Mouse (Mus musculus) liver, embryonic 14.5 days (tissue): ENCODE measurements around the gene Zscan4f. TPM values are rescaled to one million over a fixed set of nuclear protein-coding genes. Genes with fewer than 3 reads are reported as not detected.
"Not testable (repeated sequence)": the region's sequence is repeated elsewhere in the genome, so short reads cannot be mapped to it uniquely, and the experiment has no call there.

Source experiments
- ATAC-seq: fragments of 200-750 bp; cut with Nextera tagmentation; 2 replicates; pipeline ENCODE4 v1.8.0; 2017; ENCODE audit warnings: moderate number of reproducible peaks, mild to moderate bottlenecking, moderate library complexity; ENCODE audit not compliant: insufficient read depth
- DNase-seq, 3 experiments: peaks; one replicate each; pipeline ENCODE4 v3.0.0-alpha.2; 2012 to 2013; ENCODE audit warnings: low read depth in 3 of 3, low spot score in 3 of 3
- H3K27ac ChIP-seq: fragments of 300-500 bp; sonication (generic); 2 replicates; pipeline ENCODE4 v1.5.1; 2014; ENCODE audit warnings: moderate library complexity, mild to moderate bottlenecking, control low read depth, inconsistent platforms
- H3K27me3 ChIP-seq: fragments of 300-500 bp; sonication (generic); 2 replicates; pipeline ENCODE4 v1.6.1; 2014; ENCODE audit warnings: mild to moderate bottlenecking, low read length, moderate library complexity; ENCODE audit not compliant: control insufficient read depth, insufficient read depth
- H3K36me3 ChIP-seq: fragments of 300-500 bp; sonication (generic); replicated peaks from 2 replicates; pipeline ENCODE4 v1.6.1; 2014; ENCODE audit warnings: low read depth; ENCODE audit not compliant: control insufficient read depth, insufficient read depth
- H3K4me1 ChIP-seq, 2 experiments: fragments of 200-500 bp in 1 of 2; fragments of 300-500 bp in 1 of 2; sonication (generic) in 1 of 2; replicated peaks; 2 replicates each; pipeline ENCODE4 v1.6.1; 2012 to 2014; ENCODE audit warnings: antibody characterized with exemption in 1 of 2, inconsistent platforms in 1 of 2, low read length in 1 of 2; ENCODE audit not compliant: control insufficient read depth in 2 of 2, insufficient read depth in 2 of 2
- H3K4me2 ChIP-seq: fragments of 300-500 bp; sonication (generic); 2 replicates; pipeline ENCODE4 v1.6.1; 2014; ENCODE audit warnings: low read depth, mild to moderate bottlenecking, control low read depth, moderate library complexity
- H3K4me3 ChIP-seq, 2 experiments: fragments of 200-500 bp in 1 of 2; fragments of 300-500 bp in 1 of 2; sonication (generic) in 1 of 2; 2 replicates each; pipeline ENCODE4 v1.5.1; 2012 to 2014; ENCODE audit warnings: low read depth in 2 of 2, low read length in 2 of 2, mild to moderate bottlenecking in 2 of 2, control low read depth in 1 of 2, inconsistent platforms in 1 of 2, moderate library complexity in 1 of 2; ENCODE audit not compliant: insufficient read depth in 1 of 2
- H3K9ac ChIP-seq: fragments of 300-500 bp; sonication (generic); replicated peaks from 2 replicates; pipeline ENCODE4 v1.6.1; 2014; ENCODE audit warnings: mild to moderate bottlenecking, control low read depth, moderate library complexity
- H3K9me3 ChIP-seq: fragments of 300-500 bp; sonication (generic); 2 replicates; pipeline ENCODE4 v1.6.1; 2016; ENCODE audit warnings: low read length, mixed read lengths; ENCODE audit not compliant: control insufficient read depth
- WGBS: fragments of 180-500 bp; shearing (Covaris S2); extraction: QIAGEN DNeasy Blood & Tissue Kit; methylation state at CpG from one replicate; pipeline ENCODE4 v1.1.7; 2014; ENCODE audit not compliant: insufficient replicate concordance; 5-methylcytosine and 5-hydroxymethylcytosine counted together
- microRNA-seq: library from miRNA; unstranded; fragments of <30 nt; microRNA quantifications from one replicate; pipeline ENCODE4, GENCODE M21; 2016
- polyA plus RNA-seq, 2 experiments: library from polyadenylated mRNA; depleted of rRNA in 1 of 2; stranded (reverse) in 1 of 2; unstranded in 1 of 2; fragments of >200 nt; fragmentation: Nextera tagmentation in 1 of 2; extraction: Ambion mirVana in 1 of 2; gene quantifications; 2 replicates each; pipeline versions ENCODE4 v1.2.1 to v1.2.3; 2012 to 2014

The Zscan4f gene
- polyA plus RNA-seq (2012; rRNA removed) (not detected in 2 replicates), polyA plus RNA-seq (2014; fragmentation: Nextera tagmentation; extraction: Ambion mirVana) (not detected in 2 replicates)

- not testable (repeated sequence) for H3K4me2 ChIP-seq, ATAC-seq, DNase-seq, H3K27me3 ChIP-seq, H3K4me1 ChIP-seq, H3K9me3 ChIP-seq, H3K36me3 ChIP-seq, H3K27ac ChIP-seq, H3K4me3 ChIP-seq, H3K9ac ChIP-seq
- 89% methylated on average over 3 of the region's 3 CpGs for WGBS
These were observed at the start of gene Zscan4f for GRCm38 (mm10) chr7:11397615-11398014. TSS of gene Zscan4f (plus strand) at chr7:11397915.

- not testable (repeated sequence) for H3K9me3 ChIP-seq, H3K27me3 ChIP-seq, DNase-seq, H3K4me2 ChIP-seq, H3K36me3 ChIP-seq, H3K27ac ChIP-seq, H3K4me1 ChIP-seq, ATAC-seq, H3K9ac ChIP-seq, H3K4me3 ChIP-seq
These were observed 13.1 kb upstream of the Zscan4f start for GRCm38 (mm10) chr7:11384641-11385040.

Small RNA genes within 50 kb of the gene (microRNA-seq; reads per million reads assigned to microRNA genes)
- not detected for gene Gm23087

Other genes with a start within 250 kb of the Zscan4f start
- not detected in 2 replicates for gene Zscan4d, start 231.8 kb upstream of the Zscan4f start, polyA plus RNA-seq (2012; rRNA removed)
- not detected in 2 replicates for gene Zscan4d, start 231.8 kb upstream of the Zscan4f start, polyA plus RNA-seq (2014; fragmentation: Nextera tagmentation; extraction: Ambion mirVana)
- gene Zscan4e, start 87.2 kb upstream of the Zscan4f start, polyA plus RNA-seq (2012; rRNA removed) = not detected in 2 replicates
- gene Zscan4e, start 87.2 kb upstream of the Zscan4f start, polyA plus RNA-seq (2014; fragmentation: Nextera tagmentation; extraction: Ambion mirVana) = not detected in 2 replicates
- gene Zscan4-ps2, start 116.4 kb downstream of the Zscan4f start, polyA plus RNA-seq (2012; rRNA removed) = not detected in 2 replicates
- gene Zscan4-ps2, start 116.4 kb downstream of the Zscan4f start, polyA plus RNA-seq (2014; fragmentation: Nextera tagmentation; extraction: Ambion mirVana) = not detected in 2 replicates
- gene Zscan4-ps3, start 211.4 kb downstream of the Zscan4f start, polyA plus RNA-seq (2012; rRNA removed) = not detected in 2 replicates
- gene Zscan4-ps3, start 211.4 kb downstream of the Zscan4f start, polyA plus RNA-seq (2014; fragmentation: Nextera tagmentation; extraction: Ambion mirVana) = not detected in 2 replicates